Mouse (Mus musculus) heart, adult 2 months (tissue): ENCODE measurements around the gene Uba7. TPM values are rescaled to one million over a fixed set of nuclear protein-coding genes. Genes with fewer than 3 reads are reported as not detected.
A peak's percentile ranks its signal among the peaks of the same experiment; 100 is the strongest.

Experiments
- DNase-seq, 2 experiments: peaks; one replicate each; pipeline ENCODE4 v3.0.0; 2021
- H3K27ac ChIP-seq: fragments of 200-600 bp; 2 replicates; pipeline ENCODE4 v1.8.1; 2022
- H3K27me3 ChIP-seq: fragments of 200-500 bp; 2 replicates; pipeline ENCODE4 v1.6.1; 2012; ENCODE audit warnings: mild to moderate bottlenecking, low read length, inconsistent platforms, mixed read lengths; ENCODE audit not compliant: control insufficient read depth, insufficient read depth
- H3K36me3 ChIP-seq: fragments of 200-500 bp; 2 replicates; pipeline ENCODE4 v1.6.1; 2012; ENCODE audit warnings: low read length, inconsistent platforms; ENCODE audit not compliant: control insufficient read depth, insufficient read depth
- H3K4me1 ChIP-seq: fragments of 200-500 bp; 2 replicates; pipeline ENCODE4 v1.6.1; 2011; ENCODE audit warnings: low read length; ENCODE audit not compliant: control insufficient read depth, insufficient read depth
- H3K4me3 ChIP-seq: fragments of 200-600 bp; 2 replicates; pipeline ENCODE4 v1.8.1; 2022
- H3K79me2 ChIP-seq: fragments of 200-500 bp; replicated peaks from 2 replicates; pipeline ENCODE4 v1.6.1; 2012; ENCODE audit warnings: mild to moderate bottlenecking, inconsistent platforms, low read length, moderate library complexity, mixed read lengths; ENCODE audit not compliant: control insufficient read depth, insufficient read depth
- H3K9ac ChIP-seq: fragments of 200-500 bp; 2 replicates; pipeline ENCODE4 v1.6.1; 2012; ENCODE audit warnings: low read depth, mild to moderate bottlenecking, control low read depth, inconsistent platforms, low read length, mixed read lengths
- CTCF ChIP-seq: fragments of 200-600 bp; IDR thresholded peaks from 2 replicates; pipeline ENCODE4 v1.8.1; 2022; ENCODE audit warnings: antibody characterized with exemption, mild to moderate bottlenecking, moderate library complexity
- EP300 ChIP-seq: fragments of 200-500 bp; IDR thresholded peaks from 2 replicates; pipeline ENCODE4 v1.6.1; 2011; ENCODE audit warnings: low read depth, low read length, control low read depth; ENCODE audit not compliant: insufficient read depth
- POLR2A ChIP-seq: fragments of 200-500 bp; IDR thresholded peaks from 2 replicates; pipeline ENCODE4 v1.6.1; 2011; ENCODE audit warnings: mild to moderate bottlenecking, low read depth, low read length, control low read depth; ENCODE audit not compliant: insufficient read depth
- WGBS: fragments of 180-500 bp; shearing (Covaris S2); methylation state at CpG from one replicate; pipeline ENCODE4 v1.1.7; 2018; 5-methylcytosine and 5-hydroxymethylcytosine counted together
- intact Hi-C: fragments of 180-260 bp; cut with DNase I; formaldehyde crosslinking; loops from one replicate; pipeline ENCODE4 v1.15.1; 2025
- polyA plus RNA-seq: library from polyadenylated mRNA; depleted of rRNA; stranded (reverse); fragments of >200 nt; gene quantifications from 2 replicates; pipeline ENCODE4 v1.2.3, GENCODE M21; 2012
- total RNA-seq, 2 experiments: library from RNA; stranded (reverse); gene quantifications; 2 replicates each; pipeline ENCODE4 v1.2.3; 2021

The Uba7 gene
- total and polyA plus RNA-seq, 3 experiments = 13.4 to 53.2 (median 15.7) TPM

GRCm38 (mm10) chr9:107985131-107986119 is 10.1 kb downstream of the Uba7 start, which contains the start of gene Inka1:
Gene Inka1 (minus strand): TSS chr9:107985879.
- peak; percentile 93 for TF ChIP-seq POLR2A
- peak; percentile 24; the same call in 1 of the 2 replicates for TF ChIP-seq CTCF
- TF ChIP-seq EP300 = 0 out of 2 replicates have a peak, but pooled peaks have one; percentile 50
- intact Hi-C loops = loop anchor here (1.0 to 2.0 kb wide), 3 partner anchors 22 to 81 kb away; partner anchors contain the start of gene Amigo3
- Histone ChIP-seq H3K79me2 (no peaks in the 10 kb centered on the region), H3K4me1 (peaks cover 19% of the 10 kb centered on the region), H3K27me3 (no peaks in the 10 kb centered on the region), H3K9ac (peak within 1 kb of the TSS; percentile 81), H3K4me3 (peak within 1 kb of the TSS; percentile 94), H3K36me3 (no peaks in the 10 kb centered on the region; the same call in 1 of the 2 replicates), H3K27ac (peak within 1 kb of the TSS; percentile 97)
- WGBS = 2% methylated on average over 58 of the region's 58 CpGs
- DNase-seq = peak; percentile 96

DNA sequence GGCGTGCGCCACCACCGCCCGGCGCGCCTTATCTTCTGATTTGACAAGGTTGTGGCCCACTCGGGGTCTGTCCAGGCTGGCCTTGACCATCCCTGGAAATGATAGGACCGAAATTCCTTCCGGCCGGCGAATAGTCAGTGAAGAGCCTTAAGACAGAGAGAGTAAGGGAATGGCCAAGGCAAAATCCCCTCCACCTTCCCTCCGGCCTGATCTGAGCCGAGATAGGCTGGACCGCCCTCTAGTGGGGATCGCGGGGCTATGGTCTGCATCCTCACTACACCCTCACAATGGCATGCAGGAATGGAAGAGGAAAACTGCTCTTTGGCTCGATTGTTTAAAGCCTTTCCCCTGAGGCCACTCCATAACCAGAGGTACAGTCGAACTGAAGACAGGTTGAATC is 11.1 kb downstream of the Uba7 start:
- 2% methylated on average over 18 of the region's 18 CpGs for WGBS
- DNase-seq = peak; percentile 87
- no peak overlapping the region for H3K9ac ChIP-seq
- peak overlapping the region; percentile 94 for H3K4me3 ChIP-seq
- H3K36me3 ChIP-seq = no peaks in the 10 kb centered on the region; the same call in 1 of the 2 replicates
- no peaks in the 10 kb centered on the region for H3K79me2 ChIP-seq
- TF ChIP-seq POLR2A (0 out of 2 replicates have a peak, but pooled peaks have one; percentile 13), CTCF (peak; percentile 90), EP300 (peak; percentile 98)
- intact Hi-C loops = loop anchor here (1.0 to 2.0 kb wide), 3 partner anchors 23 to 82 kb away; partner anchors contain the start of gene Amigo3
- peak overlapping the region; percentile 97 for H3K27ac ChIP-seq
- H3K27me3 ChIP-seq = no peaks in the 10 kb centered on the region
- H3K4me1 ChIP-seq = peaks cover 12% of the 10 kb centered on the region

DNA sequence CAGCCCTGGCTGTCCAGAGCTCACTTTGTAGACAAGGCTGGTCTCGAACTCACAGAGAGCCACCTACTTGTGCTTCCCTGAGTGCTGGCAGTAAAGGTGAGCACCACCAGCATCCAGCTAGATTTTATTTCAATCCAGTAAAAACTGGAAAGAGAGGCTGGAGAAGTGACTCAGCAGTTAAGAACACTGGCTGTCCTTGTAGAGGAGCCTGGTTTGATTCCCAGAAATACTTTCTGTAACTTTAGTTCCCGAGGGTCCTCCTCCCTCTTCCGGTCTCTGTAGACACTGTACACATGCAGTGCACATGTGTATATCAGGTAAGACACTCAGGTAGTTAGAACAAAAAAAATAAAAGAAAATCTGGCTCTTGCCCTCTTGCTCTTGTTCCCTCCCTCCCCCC is 12.6 kb downstream of the Uba7 start:
- Histone ChIP-seq H3K9ac (no peak overlapping the region), H3K79me2 (no peaks in the 10 kb centered on the region), H3K27me3 (no peaks in the 10 kb centered on the region), H3K27ac (no peak overlapping the region), H3K36me3 (no peaks in the 10 kb centered on the region; the same call in 1 of the 2 replicates), H3K4me3 (no peak overlapping the region), H3K4me1 (peaks cover 3% of the 10 kb centered on the region)
- TF ChIP-seq CTCF (no peak), POLR2A (no peak), EP300 (no peak)
- DNase-seq = no peak
- intact Hi-C loops = loop anchor here (2.0 kb wide), 2 partner anchors 65 to 83 kb away; partner anchors contain the start of gene Amigo3
- WGBS = 50% methylated on average over 3 of the region's 3 CpGs

DNA sequence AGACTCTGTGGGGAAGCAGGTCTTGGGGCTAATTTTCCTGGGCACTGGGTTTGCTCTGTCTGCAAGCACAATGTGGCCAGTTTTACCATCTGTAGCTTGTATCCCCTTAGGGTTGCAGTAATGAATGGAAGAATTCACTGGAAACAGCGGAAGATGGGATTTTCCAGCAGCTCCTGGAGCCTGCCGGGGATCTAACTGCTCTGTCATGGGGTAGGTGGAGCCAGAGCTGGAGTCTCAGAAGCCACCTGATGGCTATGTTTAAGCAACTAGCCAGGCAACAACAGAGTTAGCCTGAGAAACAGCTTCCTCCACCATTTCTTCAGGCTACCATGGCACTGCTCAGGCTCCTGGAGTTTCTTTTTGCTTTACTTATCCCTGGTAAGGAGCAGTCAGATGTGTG is 16.9 kb downstream of the Uba7 start, which contains the start of gene Cdhr4:
Gene Cdhr4, plus strand, starts transcription at position 301 of the 400 bp plus-strand sequence.
- Histone ChIP-seq H3K4me1 (no peaks in the 10 kb centered on the region; the same call in 1 of the 2 replicates), H3K27me3 (no peaks in the 10 kb centered on the region), H3K79me2 (no peaks in the 10 kb centered on the region), H3K9ac (no peak within 1 kb of the TSS), H3K36me3 (no peaks in the 10 kb centered on the region), H3K4me3 (no peak within 1 kb of the TSS), H3K27ac (no peak within 1 kb of the TSS)
- intact Hi-C loops = no loop called here
- 73% methylated on average over 2 of the region's 2 CpGs for WGBS
- TF ChIP-seq POLR2A (no peak), EP300 (no peak), CTCF (no peak)
- DNase-seq = no peak

DNA sequence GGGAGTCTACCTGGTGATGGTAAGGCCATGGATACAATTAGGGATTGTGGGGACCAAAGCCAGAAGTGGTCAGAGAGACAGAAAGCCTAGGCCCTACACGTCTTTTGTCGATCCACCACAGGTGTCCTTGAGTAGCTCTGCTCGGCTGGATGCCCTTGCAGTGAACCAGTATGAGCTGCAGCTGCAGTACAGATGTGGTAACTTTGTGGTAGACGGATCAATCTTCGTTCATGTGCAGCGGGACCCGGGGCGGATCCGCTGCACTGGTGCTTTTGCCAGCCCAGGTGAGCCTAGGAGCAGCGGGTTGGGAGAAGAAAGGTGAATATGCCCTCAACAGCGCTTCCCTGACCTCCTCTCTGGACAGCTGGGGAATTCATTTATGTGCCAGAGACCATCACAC is 17.7 kb downstream of the Uba7 start:
- no peak overlapping the region for H3K27ac ChIP-seq
- intact Hi-C loops = no loop called here
- H3K36me3 ChIP-seq = no peaks in the 10 kb centered on the region
- 92% methylated on average over 11 of the region's 11 CpGs for WGBS
- H3K79me2 ChIP-seq = no peaks in the 10 kb centered on the region
- no peak overlapping the region for H3K4me3 ChIP-seq
- H3K4me1 ChIP-seq = no peaks in the 10 kb centered on the region
- no peaks in the 10 kb centered on the region for H3K27me3 ChIP-seq
- H3K9ac ChIP-seq = no peak overlapping the region
- no peak for TF ChIP-seq POLR2A
- TF ChIP-seq EP300 = no peak
- TF ChIP-seq CTCF = no peak
- DNase-seq = no peak
